Mouse (Mus musculus) adrenal gland, postnatal 4 days (tissue): Measurements from ENCODE around the gene Abhd6. TPM values are rescaled to one million over a fixed set of nuclear protein-coding genes. Genes with fewer than 3 reads are reported as not detected.
"Not testable (repeated sequence)": the region's sequence is repeated elsewhere in the genome, so short reads cannot be mapped to it uniquely, and the experiment has no call there.

Experiments used
- DNase-seq, 2 experiments: peaks; one replicate each; pipeline ENCODE4 v3.0.0; 2021 to 2022; ENCODE audit warnings: low spot score in 2 of 2, mixed read lengths in 2 of 2
- total RNA-seq, 2 experiments: library from RNA; stranded (reverse); gene quantifications; 2 replicates each; pipeline ENCODE4 v1.2.3; 2021

Gene Abhd6
- total RNA-seq, 2 experiments from 2014 or later = 42.3 to 47.3 TPM

DNA sequence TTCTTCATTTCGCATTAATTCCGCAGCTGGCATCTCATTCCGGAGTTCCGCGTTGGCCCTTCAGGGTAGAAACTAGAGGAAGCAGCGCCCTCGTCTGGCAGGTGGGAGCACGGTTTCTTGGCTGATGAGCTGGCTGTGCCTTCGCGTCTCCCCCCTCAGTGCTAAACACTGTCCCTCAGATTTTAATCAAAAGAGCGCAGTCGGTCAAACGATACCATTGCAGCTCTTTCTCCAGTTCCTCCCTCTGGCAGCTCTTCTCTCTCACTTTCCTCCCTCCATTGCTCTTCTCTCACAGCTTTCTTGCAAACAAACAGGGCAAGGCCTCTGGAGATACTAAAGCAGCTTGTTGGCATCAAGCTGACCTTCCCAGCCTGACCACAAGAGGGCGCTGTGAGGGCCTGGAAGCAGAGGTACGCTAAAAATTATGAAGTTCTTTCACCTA lies 5.4 kb upstream of the Abhd6 start:
- peak; percentile 82 to 83 for DNase-seq

DNA sequence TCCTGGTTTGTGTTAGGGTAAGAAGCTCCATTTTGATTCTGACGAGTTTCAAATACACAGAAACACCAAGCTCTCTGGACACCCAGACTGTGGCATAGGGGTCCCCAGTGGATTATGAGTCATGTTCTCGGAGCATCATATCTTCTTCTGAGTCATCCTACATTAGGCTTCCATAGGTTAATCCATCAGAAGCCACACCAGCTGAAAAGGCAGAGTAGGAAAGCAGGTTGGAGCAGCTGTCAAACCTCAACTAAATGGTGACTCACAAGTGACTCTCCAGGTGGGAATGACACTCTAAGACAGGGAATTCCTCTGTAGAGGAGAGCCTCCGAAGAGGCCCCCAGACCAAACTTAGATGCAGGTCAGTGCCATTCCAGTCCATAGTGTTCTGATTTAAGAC lies 3.7 kb upstream of the Abhd6 start:
- DNase-seq = no peak

DNA sequence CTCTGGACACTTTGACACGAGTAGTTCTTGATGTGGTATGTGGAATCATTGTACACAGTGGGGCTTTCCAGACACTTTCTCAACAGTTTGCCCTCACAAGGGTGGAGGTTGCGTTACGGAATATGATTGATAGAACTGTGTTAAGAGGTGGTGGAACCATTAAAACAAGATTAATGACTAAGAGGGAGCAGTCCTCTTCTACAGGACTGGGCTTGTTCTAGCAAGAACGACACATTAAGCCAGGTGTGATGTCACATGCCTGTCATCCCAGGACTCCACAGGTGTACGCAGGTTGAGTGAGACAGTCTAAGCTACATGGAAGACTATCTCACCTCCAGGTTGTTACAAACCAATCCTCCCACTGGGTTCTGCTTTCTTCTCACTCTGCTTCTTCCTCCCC lies 3.3 kb upstream of the Abhd6 start:
- no peak for DNase-seq

DNA sequence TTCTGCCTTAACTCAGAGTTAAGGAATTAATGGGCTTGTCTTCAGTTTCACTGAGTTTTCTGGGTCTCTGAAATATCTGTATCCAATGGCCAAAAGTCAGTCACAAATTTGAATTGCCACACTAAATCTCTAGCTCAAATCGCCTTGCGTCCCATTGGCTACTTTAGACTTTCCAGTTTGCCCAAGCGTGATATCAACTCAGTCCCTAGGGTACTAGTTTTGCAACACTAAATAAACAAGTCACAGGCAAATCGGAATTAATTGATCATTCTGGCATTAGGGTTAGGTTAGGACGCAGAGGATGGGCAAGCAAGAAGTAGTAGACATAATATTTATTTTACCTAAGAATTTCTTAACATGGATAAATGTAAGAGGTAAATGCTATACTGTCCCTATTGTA lies 2.5 kb upstream of the Abhd6 start:
- DNase-seq = no peak

DNA sequence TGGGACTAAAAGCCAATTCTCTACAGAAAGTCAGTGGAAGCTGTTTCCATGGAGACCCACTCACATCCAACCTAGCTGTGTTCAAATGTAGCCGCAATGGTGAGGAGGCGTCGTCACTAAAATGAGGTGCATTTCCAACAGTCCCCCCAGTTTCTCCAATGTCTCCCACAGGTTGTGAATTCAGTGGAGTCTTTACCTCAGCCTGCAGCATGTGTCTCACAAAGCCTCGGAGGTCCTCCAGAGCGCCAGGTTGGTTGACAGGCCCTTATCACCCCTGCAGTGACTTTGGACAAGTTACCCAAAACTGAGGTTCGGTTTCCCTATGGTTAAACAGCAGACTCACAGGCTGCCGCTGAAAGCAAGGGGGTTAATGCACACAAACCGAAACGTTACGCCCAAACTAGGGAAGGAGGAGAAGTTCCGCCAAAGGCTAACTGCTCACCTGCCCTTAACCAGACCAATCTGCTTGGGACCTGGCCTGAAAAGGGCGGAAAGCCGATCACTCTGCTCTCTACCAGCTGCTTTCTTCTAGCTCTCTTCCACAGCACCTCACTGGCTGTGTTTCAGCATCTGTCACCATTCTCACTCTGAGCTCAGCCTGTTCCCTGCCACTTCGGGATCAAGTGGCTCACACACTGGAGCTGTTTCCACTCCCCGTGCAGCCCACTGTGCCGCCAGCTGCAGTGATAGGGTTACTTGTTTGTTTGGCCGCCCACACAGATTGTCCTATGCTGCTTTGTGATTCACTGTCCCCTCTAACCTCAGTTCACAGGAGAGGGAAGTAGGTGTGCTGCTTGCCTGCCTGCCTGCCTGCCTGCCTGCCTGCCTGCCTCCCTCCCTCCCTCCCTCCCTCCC lies 1.6 kb upstream of the Abhd6 start:
- no peak for DNase-seq

DNA sequence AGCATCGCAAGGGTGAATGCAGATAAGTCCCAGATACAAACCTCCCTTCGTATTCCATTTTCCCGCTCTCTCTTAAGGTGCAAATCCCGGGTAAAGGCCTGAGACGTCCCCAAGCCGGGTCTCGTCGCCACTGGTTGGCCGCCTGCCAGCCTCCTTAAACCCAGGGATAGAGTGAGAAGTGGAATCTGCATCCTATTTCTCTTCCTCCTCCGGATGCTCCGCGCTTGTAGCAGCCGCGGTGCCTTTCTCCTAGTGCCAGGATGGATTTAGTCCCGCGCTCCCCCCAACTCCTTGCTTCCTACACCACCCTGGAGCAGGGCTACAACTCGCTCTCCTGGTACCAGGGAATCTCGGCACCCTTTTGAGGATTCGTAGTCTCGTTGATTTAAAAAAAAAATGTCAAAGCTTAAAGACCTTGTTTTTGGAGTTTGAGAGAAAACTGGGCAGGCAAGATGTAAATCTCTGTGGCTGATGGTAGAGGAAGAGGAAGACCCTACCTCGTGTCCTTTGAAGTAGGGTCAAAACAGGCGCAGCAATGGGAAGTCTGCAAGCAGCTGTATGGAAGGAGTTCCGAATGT lies 480 bp downstream of the Abhd6 start:
- DNase-seq = peak in 1 of 2 experiments; percentile 19

DNA sequence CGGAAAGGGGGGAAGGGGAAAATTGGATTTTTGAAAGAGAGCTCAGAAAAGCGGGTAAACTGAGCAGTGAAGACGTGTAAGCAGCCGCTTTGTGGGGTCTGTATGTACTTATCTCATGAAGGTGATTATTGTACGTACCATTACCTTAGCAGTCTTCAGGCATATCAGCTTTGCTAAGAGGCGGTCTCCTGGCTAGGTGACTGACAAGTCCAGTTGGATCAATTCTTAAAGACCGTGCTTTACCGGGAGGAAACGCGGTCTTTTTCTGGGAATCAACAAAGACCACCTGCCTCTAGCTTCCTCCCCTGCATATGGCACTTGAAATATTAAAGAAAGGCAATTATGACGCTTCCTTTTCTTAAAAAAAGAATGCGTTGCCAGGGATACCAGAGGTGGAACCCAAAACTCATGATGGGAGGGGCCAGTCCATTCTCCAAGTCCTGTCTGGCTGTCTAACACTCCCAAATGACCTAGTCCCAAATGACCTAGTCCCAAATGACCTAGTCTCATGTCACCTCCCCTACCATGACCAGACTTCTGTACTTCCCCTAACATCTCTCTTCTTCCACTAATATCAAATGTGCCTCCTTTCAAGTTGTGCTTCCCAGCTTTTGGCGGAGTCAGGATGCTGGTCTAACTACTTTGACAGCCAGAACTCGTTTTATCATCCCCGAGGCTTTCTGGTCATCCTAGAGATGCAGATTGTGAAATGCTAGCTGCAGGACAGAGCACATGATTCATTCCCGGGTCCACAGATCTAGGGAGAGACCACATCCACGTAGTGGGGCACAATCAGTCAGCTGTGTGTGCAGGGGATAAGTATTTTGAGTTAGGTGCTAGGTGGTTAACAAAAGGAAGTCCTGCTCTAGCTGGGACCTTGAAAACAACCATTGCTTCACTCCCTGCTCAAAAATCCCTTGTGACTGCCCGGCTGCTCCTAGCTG lies 1.3 kb downstream of the Abhd6 start:
- DNase-seq = no peak

DNA sequence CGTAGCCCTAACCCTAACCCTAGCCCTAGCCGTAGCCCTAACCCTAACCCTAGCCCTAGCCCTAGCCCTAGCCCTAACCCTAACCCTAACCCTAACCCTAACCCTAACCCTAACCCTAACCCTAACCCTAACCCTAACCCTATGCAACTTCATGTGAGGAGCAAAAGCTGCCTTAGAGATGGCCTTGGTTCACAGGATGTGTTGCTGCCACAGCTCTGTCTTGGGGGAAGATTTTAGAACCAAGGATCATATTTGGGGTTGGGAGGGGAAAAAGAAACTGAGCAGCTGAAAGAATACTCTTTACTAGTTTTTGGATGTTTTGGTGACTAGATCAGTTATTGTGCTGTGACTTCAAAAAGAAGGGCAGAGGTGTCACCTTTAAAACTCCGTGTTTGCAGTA lies 3.4 kb downstream of the Abhd6 start:
- DNase-seq = not testable (repeated sequence)

DNA sequence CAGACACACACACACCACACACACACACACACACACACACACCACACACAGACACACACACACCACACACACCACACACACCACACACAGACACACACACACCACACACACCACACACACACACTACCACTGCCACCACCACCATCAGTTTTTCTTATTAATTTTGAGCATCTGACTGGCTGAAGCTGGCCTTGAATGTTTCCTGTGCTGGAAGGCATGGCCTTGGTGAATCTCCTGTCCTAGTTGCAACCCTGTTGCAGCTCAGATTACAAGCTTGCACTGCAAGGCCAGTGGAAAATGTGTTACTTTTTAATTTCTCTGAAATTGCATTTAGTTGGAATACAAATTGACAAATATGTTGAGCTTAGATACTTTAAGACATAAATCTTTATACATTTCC lies 4.4 kb downstream of the Abhd6 start:
- no peak for DNase-seq

DNA sequence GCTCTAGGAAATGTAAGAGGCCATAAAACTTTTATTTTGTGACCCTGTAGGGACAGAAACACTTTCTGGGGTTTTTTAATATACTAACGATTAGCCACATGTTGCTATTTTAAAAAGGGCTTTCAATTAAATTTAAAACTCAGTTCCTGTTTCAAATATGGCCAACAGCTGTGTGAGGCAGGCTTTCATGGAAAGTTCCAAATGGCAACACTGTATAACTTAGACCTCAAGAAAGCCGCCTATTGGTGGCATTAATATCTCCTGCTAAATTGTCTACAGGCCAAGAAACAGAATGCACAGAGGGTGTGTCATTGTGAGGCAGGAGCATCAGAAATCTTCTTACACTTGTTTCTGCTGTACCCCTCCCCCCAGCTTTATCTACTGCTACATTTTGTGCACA lies 4.8 kb downstream of the Abhd6 start:
- no peak for DNase-seq

DNA sequence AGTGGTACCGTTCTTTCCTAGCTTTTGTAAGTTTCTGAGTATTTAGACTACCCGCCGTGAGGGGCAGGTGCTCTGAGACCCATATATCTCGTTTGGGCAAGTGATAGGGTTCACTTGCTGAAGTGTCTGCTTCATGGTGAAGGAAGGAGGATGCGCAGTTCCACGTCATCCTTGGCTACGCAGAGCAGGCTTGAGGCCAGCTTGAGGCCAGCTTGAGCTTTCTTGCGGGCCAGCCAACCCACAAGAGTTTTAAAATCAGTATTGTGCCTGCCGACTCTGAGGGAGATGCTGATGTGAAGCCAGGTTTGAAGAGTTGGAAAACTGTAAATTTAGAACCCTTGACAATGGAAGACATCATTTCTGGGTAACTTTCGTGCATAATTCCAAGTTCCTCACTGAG lies 5.2 kb downstream of the Abhd6 start:
- no peak for DNase-seq

DNA sequence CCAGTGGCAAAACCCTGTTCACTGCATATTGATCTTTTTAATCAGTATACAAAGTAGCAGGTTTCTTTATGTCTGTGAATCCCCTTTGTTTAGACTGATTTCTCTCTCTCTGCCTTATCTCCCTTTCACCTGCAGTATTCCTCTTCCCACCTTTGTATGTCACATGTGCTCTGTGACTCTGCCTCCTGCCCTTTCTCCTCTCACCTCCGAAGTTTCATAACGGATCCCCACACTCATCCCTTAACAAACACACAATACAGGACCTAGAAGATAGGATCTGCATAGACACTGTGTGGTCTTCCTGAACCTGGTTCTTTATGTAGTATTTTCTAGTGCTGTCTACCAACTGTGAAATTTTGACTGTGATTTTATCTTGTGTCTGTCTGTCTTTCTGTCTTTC lies 8.6 kb downstream of the Abhd6 start:
- DNase-seq = no peak

DNA sequence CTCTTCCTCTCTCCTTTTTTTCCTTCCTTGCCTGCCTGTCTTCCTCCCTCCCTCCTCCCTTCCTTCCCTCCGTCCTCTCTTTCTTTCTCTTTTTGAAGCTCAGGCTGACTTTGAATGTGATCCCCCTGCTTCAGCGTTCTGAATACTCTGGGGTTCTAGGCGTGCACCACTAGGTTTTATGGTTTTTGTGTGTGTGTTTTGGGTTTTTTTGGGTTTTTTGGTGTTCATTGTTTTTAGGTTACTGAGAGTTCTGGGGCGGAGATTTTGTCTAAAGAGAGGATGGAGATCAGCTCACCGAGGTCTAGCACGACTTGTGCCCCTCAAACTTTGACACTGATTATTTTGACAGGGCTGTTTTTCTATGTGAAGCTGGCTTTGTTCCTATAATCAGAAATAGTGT lies 9.2 kb downstream of the Abhd6 start:
- no peak for DNase-seq

DNA sequence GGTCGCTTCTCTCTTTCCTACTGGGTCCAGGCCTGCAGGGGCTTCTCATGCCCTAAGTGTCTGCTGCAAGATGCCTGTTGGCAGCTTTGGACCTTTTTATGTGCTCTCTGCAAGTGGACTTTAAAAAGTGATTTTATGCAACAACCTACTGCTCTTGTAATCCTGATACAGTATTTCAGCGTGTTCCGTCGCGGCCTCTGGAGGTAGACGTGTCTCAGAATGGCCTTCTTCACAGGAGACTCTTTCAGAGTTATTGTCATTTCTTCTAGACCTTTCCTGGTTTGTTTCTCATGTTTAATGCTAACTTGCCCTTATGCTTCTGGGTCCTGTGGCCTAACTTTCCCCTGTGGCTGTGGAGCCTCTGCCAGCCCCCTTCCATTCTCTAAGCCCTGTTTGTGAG lies 13.1 kb downstream of the Abhd6 start:
- DNase-seq = no peak

DNA sequence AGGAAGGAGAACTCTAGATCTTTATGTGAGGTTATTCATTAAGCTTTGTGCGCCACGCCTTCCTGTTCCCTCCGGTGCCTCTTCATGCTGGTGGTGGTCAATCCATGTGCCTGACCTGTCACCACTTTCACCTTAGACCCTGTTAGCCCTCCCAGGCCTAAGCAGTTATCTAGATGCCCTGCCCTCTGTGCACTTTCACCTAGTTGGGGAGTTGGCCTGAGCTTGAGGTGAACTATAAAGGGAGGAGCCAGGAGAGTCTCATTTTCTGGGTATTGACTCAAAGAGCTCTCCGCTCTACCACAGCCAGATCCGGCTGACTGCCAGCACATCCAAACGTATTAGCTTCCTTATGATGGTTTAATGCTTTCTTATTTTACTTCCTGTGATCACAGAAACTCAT lies 13.6 kb downstream of the Abhd6 start:
- DNase-seq = no peak

DNA sequence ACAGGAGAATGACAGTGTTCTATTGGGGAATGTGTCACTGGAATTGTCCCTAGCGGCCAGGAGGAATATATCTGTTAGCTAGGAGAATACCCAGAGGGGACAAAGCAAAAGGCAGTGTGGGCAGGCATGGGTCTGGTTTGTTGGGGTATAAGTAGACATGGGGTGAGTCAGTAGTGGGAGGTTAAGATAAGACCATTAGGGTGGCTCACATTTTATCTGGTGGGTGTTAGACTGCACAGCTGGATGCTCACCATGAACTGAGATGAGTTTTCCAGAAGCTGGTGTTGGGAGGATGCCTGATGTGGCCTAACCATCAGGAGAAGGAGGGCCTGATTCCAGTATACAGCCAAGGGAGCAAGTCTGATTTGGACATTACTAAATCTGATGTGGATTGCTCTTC lies 14.2 kb downstream of the Abhd6 start:
- no peak for DNase-seq

DNA sequence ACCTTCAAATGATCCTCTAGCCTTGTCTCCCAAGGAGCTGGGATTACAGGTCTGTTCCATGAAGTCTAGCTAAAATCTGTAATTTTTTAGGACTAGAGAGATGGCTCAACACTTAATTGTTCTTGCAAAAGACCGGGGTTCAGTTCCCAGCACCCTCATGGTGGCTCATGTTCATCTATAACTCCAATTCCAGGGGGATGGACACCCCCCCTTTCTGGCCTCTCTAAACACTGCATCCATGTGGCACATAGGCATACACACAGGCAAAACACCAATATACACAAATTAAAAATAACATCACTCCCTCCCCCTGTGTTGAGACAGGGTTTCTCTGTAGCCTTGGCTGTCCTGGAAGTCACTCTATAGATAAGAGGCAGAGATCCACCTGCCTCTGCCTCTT lies 17.3 kb downstream of the Abhd6 start:
- DNase-seq = no peak

DNA sequence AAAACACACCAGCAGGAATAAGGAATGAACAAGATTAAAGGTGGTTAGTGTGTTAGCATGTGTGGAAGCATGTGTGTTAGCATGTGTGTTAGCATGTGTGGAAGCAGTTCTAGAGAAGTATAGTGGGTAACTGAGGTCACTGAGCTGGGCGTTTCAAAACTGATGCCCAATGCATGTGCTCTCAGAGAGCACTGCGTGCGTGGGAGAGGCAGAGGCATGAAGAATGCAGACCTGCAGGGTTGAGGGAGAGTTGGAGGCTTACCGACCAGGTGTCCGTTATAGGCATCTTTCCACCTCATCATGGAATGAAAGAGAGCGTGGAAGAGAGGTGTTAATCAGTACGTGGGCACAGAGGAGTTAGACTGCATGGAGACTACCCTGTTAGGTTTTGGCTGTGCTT lies 17.8 kb downstream of the Abhd6 start:
- no peak for DNase-seq

DNA sequence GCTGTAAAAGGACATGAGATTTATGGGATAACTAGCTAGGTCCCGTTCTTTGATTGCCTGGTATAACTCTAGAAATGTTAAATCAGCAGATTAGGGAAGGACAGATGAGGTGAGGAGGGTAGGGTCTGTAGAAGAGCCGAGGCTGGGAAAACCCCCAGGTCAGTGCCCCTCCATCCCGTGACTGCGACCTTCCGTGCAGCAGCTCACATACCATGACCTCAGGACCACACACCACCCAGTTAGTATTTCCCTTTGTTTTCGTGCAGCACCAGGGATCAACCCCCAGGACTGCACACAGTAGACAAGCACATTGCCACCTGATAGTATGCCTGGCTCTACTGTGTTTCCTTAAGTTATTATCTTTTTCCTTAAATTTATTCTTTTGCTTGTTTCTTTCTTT lies 21.8 kb downstream of the Abhd6 start:
- DNase-seq = no peak

DNA sequence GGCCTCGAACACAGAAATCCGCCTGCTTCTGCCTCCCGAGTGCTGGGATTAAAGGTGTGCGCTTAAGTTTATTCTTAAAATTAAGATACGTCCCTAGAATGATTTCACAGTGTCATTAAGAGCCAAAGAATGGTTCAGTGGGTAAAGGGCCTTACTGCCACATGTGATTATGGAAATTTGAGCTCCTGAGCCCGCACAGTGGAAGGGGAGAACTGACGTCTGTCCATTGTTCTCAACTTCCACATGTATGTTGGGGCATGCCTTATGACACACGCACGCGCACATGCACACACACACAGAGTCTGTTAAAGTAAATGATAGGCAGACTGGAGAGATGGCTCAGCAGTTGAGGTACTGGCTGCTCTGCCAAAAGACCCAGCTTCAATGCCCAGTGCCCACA lies 22.2 kb downstream of the Abhd6 start:
- no peak for DNase-seq

DNA sequence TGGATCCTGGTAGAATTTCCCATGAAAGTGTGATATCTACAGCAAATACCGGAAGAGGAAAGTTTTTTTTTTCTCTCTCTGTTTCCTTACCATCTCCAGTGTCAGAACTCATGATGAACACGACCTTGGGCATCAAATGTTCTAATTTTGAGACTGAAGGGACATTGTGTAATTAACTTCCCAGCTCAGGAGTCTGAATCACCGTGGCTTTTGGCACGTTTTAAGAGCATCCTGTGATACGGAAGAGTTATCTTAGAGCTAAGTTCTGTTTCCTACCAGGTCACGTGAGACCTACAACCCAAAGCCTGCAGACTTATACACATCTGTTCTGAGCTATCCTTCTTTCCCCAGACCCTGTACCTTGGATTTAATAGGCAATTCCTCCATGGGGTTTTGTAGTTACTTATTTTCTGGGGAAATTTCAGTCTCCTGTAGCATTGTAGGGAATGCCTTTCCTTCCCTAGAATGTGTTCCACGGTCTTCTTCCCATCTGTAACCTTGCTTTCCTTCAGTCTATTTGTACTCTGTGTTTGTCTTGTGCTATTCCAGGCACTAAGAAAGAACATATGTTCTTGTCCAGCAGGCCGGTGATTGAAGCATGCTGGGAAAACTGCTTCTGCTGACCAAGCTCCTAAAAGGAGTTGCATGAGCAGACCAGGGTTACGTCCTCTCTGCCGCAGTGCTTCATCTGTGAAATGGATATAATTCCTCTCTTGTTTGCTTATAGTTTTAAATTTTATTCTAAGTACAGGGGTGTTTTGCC lies 24.2 kb downstream of the Abhd6 start:
- no peak for DNase-seq
